Mouse (Mus musculus): ENCODE data around the gene Baz2b. TPM values are rescaled to one million over a fixed set of nuclear protein-coding genes. Genes with fewer than 3 reads are reported as not detected.

Baz2b gene
- polyA plus RNA-seq, 1 experiment from 2014 or later, result 86.9 TPM

GRCm38 (mm10) chr2:59975772-59976171 is 233.9 kb downstream of the Baz2b start:
- no peak for ATAC-seq (ENCODE audit: low FRiP score, low TSS enrichment)
- no peak overlapping the region for H3K4me2 ChIP-seq (ENCODE audit: low read length)
- H3K4me3 ChIP-seq (replicated peaks; ENCODE audit: low read depth, low read length), result no peak overlapping the region
- H3K27ac ChIP-seq (replicated peaks; ENCODE audit: low read depth, low read length), result no peak overlapping the region
- no peak overlapping the region for H3K9ac ChIP-seq (replicated peaks; ENCODE audit: low read length)
- H3K36me3 ChIP-seq (ENCODE audit: control insufficient read depth, insufficient read depth, low read length), result peaks cover 20% of the 10 kb centered on the region
- no peaks in the 10 kb centered on the region for H3K9me3 ChIP-seq (ENCODE audit: control insufficient read depth, low read length)
- no peaks in the 10 kb centered on the region for H3K27me3 ChIP-seq (ENCODE audit: control insufficient read depth, insufficient read depth, low read length)
- 92% methylated on average over 6 of the region's 6 CpGs for WGBS
- DNase-seq, result no peak
- H3K4me1 ChIP-seq (ENCODE audit: control insufficient read depth, insufficient read depth, low read length), result no peaks in the 10 kb centered on the region

GRCm38 (mm10) chr2:59973962-59974361 is 235.7 kb downstream of the Baz2b start:
- 95% methylated on average over 5 of the region's 5 CpGs for WGBS
- no peak overlapping the region for H3K9ac ChIP-seq (replicated peaks; ENCODE audit: low read length)
- no peaks in the 10 kb centered on the region for H3K27me3 ChIP-seq (ENCODE audit: control insufficient read depth, insufficient read depth, low read length)
- H3K4me1 ChIP-seq (ENCODE audit: control insufficient read depth, insufficient read depth, low read length), result no peaks in the 10 kb centered on the region
- DNase-seq (no peak), ATAC-seq (ENCODE audit: low FRiP score, low TSS enrichment) (no peak)
- no peak overlapping the region for H3K4me2 ChIP-seq (ENCODE audit: low read length)
- H3K9me3 ChIP-seq (ENCODE audit: control insufficient read depth, low read length), result no peaks in the 10 kb centered on the region
- no peak overlapping the region for H3K4me3 ChIP-seq (replicated peaks; ENCODE audit: low read depth, low read length)
- no peak overlapping the region for H3K27ac ChIP-seq (replicated peaks; ENCODE audit: low read depth, low read length)
- peaks cover 25% of the 10 kb centered on the region for H3K36me3 ChIP-seq (ENCODE audit: control insufficient read depth, insufficient read depth, low read length)

- no peak overlapping the region for H3K27ac ChIP-seq (replicated peaks; ENCODE audit: low read depth, low read length)
- WGBS, result 93% methylated on average over 4 of the region's 4 CpGs
- H3K4me1 ChIP-seq (ENCODE audit: control insufficient read depth, insufficient read depth, low read length), result no peaks in the 10 kb centered on the region
- H3K4me3 ChIP-seq (replicated peaks; ENCODE audit: low read depth, low read length), result no peak overlapping the region
- H3K27me3 ChIP-seq (ENCODE audit: control insufficient read depth, insufficient read depth, low read length), result no peaks in the 10 kb centered on the region
- H3K36me3 ChIP-seq (ENCODE audit: control insufficient read depth, insufficient read depth, low read length), result peaks cover 33% of the 10 kb centered on the region
- H3K9me3 ChIP-seq (ENCODE audit: control insufficient read depth, low read length), result no peaks in the 10 kb centered on the region
- H3K4me2 ChIP-seq (ENCODE audit: low read length), result no peak overlapping the region
- no peak for DNase-seq
- no peak overlapping the region for H3K9ac ChIP-seq (replicated peaks; ENCODE audit: low read length)
- ATAC-seq (ENCODE audit: low FRiP score, low TSS enrichment), result no peak
Observed at GRCm38 (mm10) chr2:59973104-59973641, 236.5 kb downstream of the Baz2b start.

- Histone ChIP-seq H3K4me2 (ENCODE audit: low read length) (no peak overlapping the region), H3K27ac (replicated peaks; ENCODE audit: low read depth, low read length) (no peak overlapping the region), H3K36me3 (ENCODE audit: control insufficient read depth, insufficient read depth, low read length) (peaks cover 28% of the 10 kb centered on the region), H3K4me3 (replicated peaks; ENCODE audit: low read depth, low read length) (no peak overlapping the region), H3K27me3 (ENCODE audit: control insufficient read depth, insufficient read depth, low read length) (no peaks in the 10 kb centered on the region), H3K4me1 (ENCODE audit: control insufficient read depth, insufficient read depth, low read length) (no peaks in the 10 kb centered on the region), H3K9me3 (ENCODE audit: control insufficient read depth, low read length) (no peaks in the 10 kb centered on the region), H3K9ac (replicated peaks; ENCODE audit: low read length) (no peak overlapping the region)
- ATAC-seq (ENCODE audit: low FRiP score, low TSS enrichment) (no peak), DNase-seq (no peak)
- WGBS, result 80% methylated on average over 9 of the region's 9 CpGs
Observed at GRCm38 (mm10) chr2:59970511-59970910, 239.1 kb downstream of the Baz2b start.

- no peaks in the 10 kb centered on the region for H3K4me1 ChIP-seq (ENCODE audit: control insufficient read depth, insufficient read depth, low read length)
- ATAC-seq (ENCODE audit: low FRiP score, low TSS enrichment) (no peak), DNase-seq (no peak)
Observed at GRCm38 (mm10) chr2:59969099-59969498, 240.5 kb downstream of the Baz2b start.

GRCm38 (mm10) chr2:59968593-59968992 is 241.0 kb downstream of the Baz2b start:
- Histone ChIP-seq H3K9ac (replicated peaks; ENCODE audit: low read length) (no peak overlapping the region), H3K4me1 (ENCODE audit: control insufficient read depth, insufficient read depth, low read length) (no peaks in the 10 kb centered on the region), H3K4me2 (ENCODE audit: low read length) (no peak overlapping the region), H3K27me3 (ENCODE audit: control insufficient read depth, insufficient read depth, low read length) (no peaks in the 10 kb centered on the region), H3K9me3 (ENCODE audit: control insufficient read depth, low read length) (no peaks in the 10 kb centered on the region), H3K27ac (replicated peaks; ENCODE audit: low read depth, low read length) (no peak overlapping the region), H3K4me3 (replicated peaks; ENCODE audit: low read depth, low read length) (no peak overlapping the region), H3K36me3 (ENCODE audit: control insufficient read depth, insufficient read depth, low read length) (peaks cover 24% of the 10 kb centered on the region)
- DNase-seq (no peak), ATAC-seq (ENCODE audit: low FRiP score, low TSS enrichment) (no peak)
- 96% methylated on average over 7 of the region's 7 CpGs for WGBS

More at GRCm38 (mm10) chr2:59969099-59969498, 240.5 kb downstream of the Baz2b start:
- H3K4me3 ChIP-seq (replicated peaks; ENCODE audit: low read depth, low read length), result no peak overlapping the region
- no peak overlapping the region for H3K4me2 ChIP-seq (ENCODE audit: low read length)
- WGBS, result 92% methylated on average over 10 of the region's 10 CpGs
- no peaks in the 10 kb centered on the region for H3K27me3 ChIP-seq (ENCODE audit: control insufficient read depth, insufficient read depth, low read length)
- H3K9me3 ChIP-seq (ENCODE audit: control insufficient read depth, low read length), result no peaks in the 10 kb centered on the region
- H3K36me3 ChIP-seq (ENCODE audit: control insufficient read depth, insufficient read depth, low read length), result peaks cover 24% of the 10 kb centered on the region
- H3K27ac ChIP-seq (replicated peaks; ENCODE audit: low read depth, low read length), result no peak overlapping the region
- no peak overlapping the region for H3K9ac ChIP-seq (replicated peaks; ENCODE audit: low read length)

GRCm38 (mm10) chr2:59966454-59966853 is 243.2 kb downstream of the Baz2b start:
- no peak for DNase-seq
- H3K4me1 ChIP-seq (ENCODE audit: control insufficient read depth, insufficient read depth, low read length), result no peaks in the 10 kb centered on the region
- peaks cover 31% of the 10 kb centered on the region for H3K36me3 ChIP-seq (ENCODE audit: control insufficient read depth, insufficient read depth, low read length)
- WGBS, result 79% methylated on average over 6 of the region's 6 CpGs
- no peak overlapping the region for H3K9ac ChIP-seq (replicated peaks; ENCODE audit: low read length)
- H3K4me2 ChIP-seq (ENCODE audit: low read length), result no peak overlapping the region
- H3K4me3 ChIP-seq (replicated peaks; ENCODE audit: low read depth, low read length), result no peak overlapping the region
- no peak overlapping the region for H3K27ac ChIP-seq (replicated peaks; ENCODE audit: low read depth, low read length)
- H3K9me3 ChIP-seq (ENCODE audit: control insufficient read depth, low read length), result no peaks in the 10 kb centered on the region
- no peak for ATAC-seq (ENCODE audit: low FRiP score, low TSS enrichment)
- no peaks in the 10 kb centered on the region for H3K27me3 ChIP-seq (ENCODE audit: control insufficient read depth, insufficient read depth, low read length)

- Histone ChIP-seq H3K4me3 (replicated peaks; ENCODE audit: low read depth, low read length) (no peak overlapping the region), H3K27ac (replicated peaks; ENCODE audit: low read depth, low read length) (no peak overlapping the region; the same call in 1 of the 2 replicates), H3K4me2 (ENCODE audit: low read length) (no peak overlapping the region), H3K9me3 (ENCODE audit: control insufficient read depth, low read length) (no peaks in the 10 kb centered on the region), H3K4me1 (ENCODE audit: control insufficient read depth, insufficient read depth, low read length) (no peaks in the 10 kb centered on the region), H3K36me3 (ENCODE audit: control insufficient read depth, insufficient read depth, low read length) (peaks cover 30% of the 10 kb centered on the region), H3K27me3 (ENCODE audit: control insufficient read depth, insufficient read depth, low read length) (no peaks in the 10 kb centered on the region), H3K9ac (replicated peaks; ENCODE audit: low read length) (no peak overlapping the region)
- WGBS, result 52% methylated on average over 5 of the region's 5 CpGs
- DNase-seq (no peak), ATAC-seq (ENCODE audit: low FRiP score, low TSS enrichment) (no peak)
Observed at GRCm38 (mm10) chr2:59963011-59963410, 246.6 kb downstream of the Baz2b start.

- no peak overlapping the region; the same call in 1 of the 2 replicates for H3K27ac ChIP-seq (replicated peaks; ENCODE audit: low read depth, low read length)
- DNase-seq (no peak), ATAC-seq (ENCODE audit: low FRiP score, low TSS enrichment) (no peak)
- H3K9me3 ChIP-seq (ENCODE audit: control insufficient read depth, low read length), result no peaks in the 10 kb centered on the region
- no peak overlapping the region for H3K4me2 ChIP-seq (ENCODE audit: low read length)
- 85% methylated on average over 4 of the region's 4 CpGs for WGBS
- no peak overlapping the region for H3K9ac ChIP-seq (replicated peaks; ENCODE audit: low read length)
- no peaks in the 10 kb centered on the region for H3K27me3 ChIP-seq (ENCODE audit: control insufficient read depth, insufficient read depth, low read length)
- no peak overlapping the region for H3K4me3 ChIP-seq (replicated peaks; ENCODE audit: low read depth, low read length)
- peaks cover 30% of the 10 kb centered on the region for H3K36me3 ChIP-seq (ENCODE audit: control insufficient read depth, insufficient read depth, low read length)
- no peaks in the 10 kb centered on the region for H3K4me1 ChIP-seq (ENCODE audit: control insufficient read depth, insufficient read depth, low read length)
Observed at GRCm38 (mm10) chr2:59962579-59962978, 247.1 kb downstream of the Baz2b start.

Data from midbrain, embryonic 14.5 days (tissue).